Mouse (Mus musculus) cortical plate, adult 2 months (tissue): ENCODE measurements around the gene Slc25a44.

Experiments used
- CTCF ChIP-seq: fragments of 200-500 bp; IDR thresholded peaks from 2 replicates; pipeline ENCODE4 v1.5.1; 2011; ENCODE audit warnings: mild to moderate bottlenecking, control low read depth, low read length; ENCODE audit not compliant: insufficient read depth; ENCODE audit errors: extremely low read depth
- POLR2A ChIP-seq: fragments of 200-500 bp; IDR thresholded peaks from 2 replicates; pipeline ENCODE4 v1.6.1; 2011; ENCODE audit warnings: mild to moderate bottlenecking, low read length, control low read depth; ENCODE audit not compliant: insufficient read depth; ENCODE audit errors: extremely low read depth

DNA sequence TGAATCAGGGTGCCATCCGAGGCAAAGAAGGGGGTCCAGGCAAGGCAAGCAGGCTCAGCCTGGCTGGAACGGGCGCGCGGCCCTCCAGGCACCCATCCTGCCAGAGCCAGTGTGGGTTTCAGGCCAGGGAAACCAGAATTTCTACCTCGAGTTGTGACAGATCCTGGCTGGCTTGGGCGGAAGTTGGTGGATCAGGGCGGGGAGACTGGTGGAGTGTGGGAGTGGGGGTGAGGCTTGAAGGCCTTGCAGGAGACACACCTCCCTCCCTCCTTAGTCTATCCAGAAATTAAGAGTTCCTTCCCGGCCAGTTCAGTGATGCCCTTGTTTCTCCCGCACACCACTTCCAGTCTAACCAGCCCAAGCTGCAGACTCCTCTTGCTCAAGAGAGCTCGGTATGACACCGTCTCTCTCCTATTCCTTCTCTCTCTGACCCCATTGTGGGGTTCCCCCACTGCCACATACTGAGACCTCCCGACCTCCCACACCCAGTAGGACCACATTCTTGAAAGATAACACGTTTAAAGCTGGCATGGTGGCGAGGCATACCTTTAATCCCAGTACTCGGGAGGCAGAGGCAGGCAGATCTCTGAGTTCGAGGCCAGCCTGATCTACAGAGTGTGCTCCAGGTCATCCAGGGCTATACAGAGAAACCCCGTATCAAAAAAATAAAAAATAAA is 30.8 kb upstream of the Slc25a44 start:
- TF ChIP-seq CTCF (no peak), POLR2A (no peak)
